Mouse (Mus musculus) retina, adult 2 months (tissue): ENCODE measurements around the gene Krt35.

ENCODE experiments used
- DNase-seq: peaks from one replicate; pipeline ENCODE4 v3.0.0-alpha.2; 2012; ENCODE audit warnings: low read depth, low spot score

Gene Krt35

GRCm38 (mm10) chr11:100066236-100067010 lies 29.6 kb downstream of the Krt35 start:
- DNase-seq = peak; percentile 6

- no peak for DNase-seq
These were observed 37.2 kb downstream of the Krt35 start for GRCm38 (mm10) chr11:100058875-100059274.

GRCm38 (mm10) chr11:100055686-100056655 lies 40.1 kb downstream of the Krt35 start:
- DNase-seq = no peak

- DNase-seq = no peak
These were observed 45.6 kb downstream of the Krt35 start, which contains the start of gene Krt31 for GRCm38 (mm10) chr11:100050451-100050850. TSS of gene Krt31 (minus strand) at chr11:100050551.

GRCm38 (mm10) chr11:100047193-100047592 lies 48.8 kb downstream of the Krt35 start:
- no peak for DNase-seq

- no peak for DNase-seq
These were observed 49.7 kb downstream of the Krt35 start for GRCm38 (mm10) chr11:100046303-100046866.
